Mouse (Mus musculus) erythroblast, embryonic 14.5 days (primary cell): ENCODE measurements around the gene Mical1. TPM values are rescaled to one million over a fixed set of nuclear protein-coding genes. Genes with fewer than 3 reads are reported as not detected.
A peak's percentile ranks its signal among the peaks of the same experiment; 100 is the strongest.

Experiments used
- H3K27me3 ChIP-seq: 2 replicates; pipeline ENCODE4 v1.6.1; 2012; ENCODE audit warnings: inconsistent platforms; ENCODE audit not compliant: control insufficient read depth
- H3K36me3 ChIP-seq: 2 replicates; pipeline ENCODE4 v1.6.1; 2012; ENCODE audit warnings: mild to moderate bottlenecking, inconsistent platforms; ENCODE audit not compliant: control insufficient read depth
- H3K4me1 ChIP-seq: 2 replicates; pipeline ENCODE4 v1.6.1; 2012; ENCODE audit warnings: inconsistent platforms; ENCODE audit not compliant: control insufficient read depth
- H3K4me3 ChIP-seq: replicated peaks from 2 replicates; pipeline ENCODE3; 2012; ENCODE audit warnings: moderate library complexity, mild to moderate bottlenecking, inconsistent platforms
- H3K9me3 ChIP-seq: 2 replicates; pipeline ENCODE4 v1.6.1; 2012; ENCODE audit warnings: low read length, inconsistent platforms, mixed read lengths; ENCODE audit not compliant: control insufficient read depth
- GATA1 ChIP-seq: IDR thresholded peaks from 2 replicates; pipeline ENCODE4 v1.6.1; 2012; ENCODE audit warnings: low read length, inconsistent platforms, mixed read lengths
- TAL1 ChIP-seq: IDR thresholded peaks from 3 replicates; pipeline ENCODE4 v1.6.1; 2012; ENCODE audit warnings: low read length, inconsistent platforms, mixed read lengths
- polyA plus RNA-seq: library from polyadenylated mRNA; stranded (reverse); fragments of >175 nt; gene quantifications from 2 replicates; pipeline ENCODE4 v1.2.3, GENCODE M21; 2012

Gene Mical1
- polyA plus RNA-seq, 1 experiment, result 0.16 TPM

- TF ChIP-seq GATA1 (no peak), TAL1 (no peak)
- Histone ChIP-seq H3K36me3 (no peaks in the 10 kb centered on the region), H3K27me3 (peaks cover 22% of the 10 kb centered on the region), H3K9me3 (no peaks in the 10 kb centered on the region), H3K4me3 (no peak overlapping the region), H3K4me1 (peaks cover 52% of the 10 kb centered on the region)
These were observed 2.2 kb upstream of the Mical1 start for GRCm38 (mm10) chr10:41473782-41474468.

- TF ChIP-seq TAL1, result no peak
- TF ChIP-seq GATA1, result no peak
- peaks cover 22% of the 10 kb centered on the region for H3K27me3 ChIP-seq
- peaks cover 52% of the 10 kb centered on the region for H3K4me1 ChIP-seq
- H3K9me3 ChIP-seq, result no peaks in the 10 kb centered on the region
- H3K36me3 ChIP-seq, result no peaks in the 10 kb centered on the region
- no peak overlapping the region for H3K4me3 ChIP-seq
These were observed 1.1 kb upstream of the Mical1 start for GRCm38 (mm10) chr10:41474981-41475391.

GRCm38 (mm10) chr10:41477018-41477277 lies 834 bp downstream of the Mical1 start:
- H3K4me3 ChIP-seq, result peak overlapping the region; percentile 65
- no peaks in the 10 kb centered on the region for H3K36me3 ChIP-seq
- peaks cover 20% of the 10 kb centered on the region for H3K27me3 ChIP-seq
- TF ChIP-seq TAL1 (no peak), GATA1 (no peak)
- H3K9me3 ChIP-seq, result no peaks in the 10 kb centered on the region
- peaks cover 70% of the 10 kb centered on the region for H3K4me1 ChIP-seq

- Histone ChIP-seq H3K9me3 (no peaks in the 10 kb centered on the region), H3K4me1 (peaks cover 70% of the 10 kb centered on the region)
- no peak for TF ChIP-seq TAL1
- no peak for TF ChIP-seq GATA1
These were observed 1.4 kb downstream of the Mical1 start for GRCm38 (mm10) chr10:41477278-41478181.

GRCm38 (mm10) chr10:41479961-41480360 lies 3.8 kb downstream of the Mical1 start:
- no peak for TF ChIP-seq GATA1
- TF ChIP-seq TAL1, result no peak
- Histone ChIP-seq H3K36me3 (no peaks in the 10 kb centered on the region), H3K9me3 (no peaks in the 10 kb centered on the region), H3K4me3 (no peak overlapping the region), H3K4me1 (peaks cover 50% of the 10 kb centered on the region), H3K27me3 (peaks cover 20% of the 10 kb centered on the region)

More at GRCm38 (mm10) chr10:41477278-41478181, 1.4 kb downstream of the Mical1 start:
- peaks cover 20% of the 10 kb centered on the region for H3K27me3 ChIP-seq
- H3K4me3 ChIP-seq, result peak overlapping the region; percentile 65
- H3K36me3 ChIP-seq, result no peaks in the 10 kb centered on the region

GRCm38 (mm10) chr10:41480938-41481880 lies 5.1 kb downstream of the Mical1 start:
- TF ChIP-seq GATA1 (no peak), TAL1 (peak; percentile 11; the same call in 1 of the 3 replicates)
- H3K36me3 ChIP-seq, result peaks cover 4% of the 10 kb centered on the region; the same call in 1 of the 2 replicates
- H3K4me3 ChIP-seq, result no peak overlapping the region
- peaks cover 38% of the 10 kb centered on the region for H3K4me1 ChIP-seq
- no peaks in the 10 kb centered on the region for H3K9me3 ChIP-seq
- peaks cover 17% of the 10 kb centered on the region for H3K27me3 ChIP-seq

GRCm38 (mm10) chr10:41482446-41482845 lies 6.3 kb downstream of the Mical1 start:
- peaks cover 5% of the 10 kb centered on the region for H3K27me3 ChIP-seq
- H3K9me3 ChIP-seq, result no peaks in the 10 kb centered on the region
- peaks cover 14% of the 10 kb centered on the region; the same call in 1 of the 2 replicates for H3K36me3 ChIP-seq
- H3K4me1 ChIP-seq, result peaks cover 26% of the 10 kb centered on the region
- TF ChIP-seq TAL1 (no peak), GATA1 (no peak)
- H3K4me3 ChIP-seq, result no peak overlapping the region

- no peaks in the 10 kb centered on the region for H3K9me3 ChIP-seq
- peaks cover 32% of the 10 kb centered on the region for H3K4me1 ChIP-seq
- TF ChIP-seq GATA1 (no peak), TAL1 (no peak)
- peaks cover 25% of the 10 kb centered on the region for H3K27me3 ChIP-seq
- H3K4me3 ChIP-seq, result no peak overlapping the region
- peaks cover 15% of the 10 kb centered on the region; the same call in 1 of the 2 replicates for H3K36me3 ChIP-seq
These were observed 9.7 kb downstream of the Mical1 start for GRCm38 (mm10) chr10:41485778-41486177.
